In the genomic region with DNA sequence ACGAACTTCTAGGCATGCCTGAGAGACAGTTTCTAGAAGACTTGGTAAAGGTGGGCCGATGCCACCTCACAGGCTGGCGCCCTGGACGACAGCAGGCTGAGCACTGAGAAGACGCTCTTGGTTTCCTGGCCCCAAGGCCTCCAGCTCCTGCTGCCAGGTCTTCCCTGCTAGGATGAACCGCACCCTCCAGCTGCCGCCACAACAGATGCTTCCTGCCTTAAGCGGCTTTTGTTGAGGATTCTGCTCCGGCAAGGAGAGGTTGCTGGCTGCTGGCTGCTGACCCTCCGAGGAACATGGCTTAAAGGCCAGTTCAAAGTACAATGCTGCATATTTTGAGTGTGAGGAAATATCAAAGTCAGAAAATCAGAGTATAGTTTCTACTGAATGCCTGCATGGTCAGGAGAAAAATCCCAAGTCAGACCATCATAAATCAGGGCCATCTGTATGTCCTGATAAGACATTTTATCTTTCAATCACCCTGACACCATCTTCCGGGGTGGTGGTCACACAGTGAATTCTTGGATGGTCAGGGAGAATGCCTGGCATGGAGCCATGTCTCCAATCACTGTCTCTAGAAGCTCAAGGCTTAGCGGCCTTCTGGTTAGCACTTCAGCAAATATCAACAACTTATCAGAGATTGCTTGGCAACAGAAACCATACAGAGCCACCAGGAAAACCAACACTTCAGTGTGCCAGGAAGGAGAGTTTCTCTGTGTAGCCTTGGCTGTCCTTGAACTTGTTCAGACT, we compare ENCODE assay signal across 10 mouse cellular contexts. TPM values are rescaled to one million over a fixed set of nuclear protein-coding genes. Genes with fewer than 3 reads are reported as not detected.
DNase-seq lines count a peak whose midpoint lies in the region; ATAC-seq lines count a peak whose summit lies in the region.
"Had no signal": no experiment of that assay in that cellular context is flagged by ENCODE, and none has a peak within 500 bp of the region (broad histone marks: within the 10 kb centered on the region; RNA-seq: fewer than 3 reads in every experiment).

No protein-coding gene starts in this region.

- no peak overlapping the region for H3K4me3 ChIP-seq in intestine, embryonic 14.5 days (ENCODE audit: low read depth, low read length)
- no peak overlapping the region for H3K4me3 ChIP-seq in intestine, embryonic 15.5 days (replicated peaks)
- H3K4me3 ChIP-seq: hindbrain, embryonic 15.5 days had no signal

- no peak for ATAC-seq in intestine, embryonic 14.5 days (replicated peaks; ENCODE audit: low FRiP score, low TSS enrichment, low read depth)
- no peak for ATAC-seq in intestine, embryonic 15.5 days
- peak; percentile 20; the same call in 1 of the 2 replicates for ATAC-seq in common myeloid progenitor, adult 5-6 weeks (replicated peaks; ENCODE audit: low read depth, poor library complexity, severe bottlenecking)
- ATAC-seq in frontal cortex, adult (ENCODE audit: low TSS enrichment) = no peak

- no peak for DNase-seq in intestine, embryonic 14.5 days (ENCODE audit: low spot score)
- DNase-seq in heart, postnatal 36 days = peak; percentile 30 to 48
- DNase-seq in lung, postnatal 10 days = peak; percentile 82
- DNase-seq in frontal cortex, adult 2 months (ENCODE audit: extremely low spot score in 1 of 2, low spot score in 1 of 2) = no peak
- DNase-seq in layer of hippocampus, postnatal 25 days (ENCODE audit: extremely low spot score in 1 of 2, low spot score in 1 of 2) = no peak
- DNase-seq: thymus, postnatal 4 days had no signal

- no peak overlapping the region for H3K9ac ChIP-seq in intestine, embryonic 14.5 days (ENCODE audit: low read length)
- H3K9ac ChIP-seq in intestine, embryonic 15.5 days = no peak overlapping the region
- H3K9ac ChIP-seq: hindbrain, embryonic 15.5 days had no signal

- no peak overlapping the region for H3K4me2 ChIP-seq in intestine, embryonic 14.5 days (ENCODE audit: low read length)
- H3K4me2 ChIP-seq in intestine, embryonic 15.5 days (replicated peaks) = no peak overlapping the region
- H3K4me2 ChIP-seq: hindbrain, embryonic 15.5 days had no signal

- H3K4me1 ChIP-seq in intestine, embryonic 14.5 days (replicated peaks; ENCODE audit: control insufficient read depth, insufficient read depth, low read length) = peaks cover 11% of the 10 kb centered on the region; the same call in 1 of the 2 replicates
- H3K4me1 ChIP-seq in intestine, embryonic 15.5 days (replicated peaks) = peaks cover 4% of the 10 kb centered on the region; the same call in 1 of the 2 replicates
- H3K4me1 ChIP-seq: hindbrain, embryonic 15.5 days had no signal

- no peaks in the 10 kb centered on the region for H3K27me3 ChIP-seq in intestine, embryonic 14.5 days (replicated peaks; ENCODE audit: control insufficient read depth, insufficient read depth, low read length)
- no peaks in the 10 kb centered on the region for H3K27me3 ChIP-seq in intestine, embryonic 15.5 days (replicated peaks)
- H3K27me3 ChIP-seq: hindbrain, embryonic 15.5 days had no signal

- H3K9me3 ChIP-seq in intestine, embryonic 14.5 days (ENCODE audit: control insufficient read depth, low read length) = no peaks in the 10 kb centered on the region
- H3K9me3 ChIP-seq in intestine, embryonic 15.5 days = no peaks in the 10 kb centered on the region
- H3K9me3 ChIP-seq: hindbrain, embryonic 15.5 days had no signal

- intact Hi-C loops in heart, postnatal 36 days (cut with DNase I) = no loop called here

- 56% methylated on average over 12 of the region's 12 CpGs for WGBS in intestine, embryonic 14.5 days
- WGBS in intestine, embryonic 15.5 days = 48% methylated on average over 12 of the region's 12 CpGs

- H3K36me3 ChIP-seq in intestine, embryonic 14.5 days (ENCODE audit: control insufficient read depth, insufficient read depth, low read length) = no peaks in the 10 kb centered on the region
- H3K36me3 ChIP-seq in intestine, embryonic 15.5 days = no peaks in the 10 kb centered on the region
- H3K36me3 ChIP-seq: hindbrain, embryonic 15.5 days had no signal

- 0 out of 2 replicates have a peak overlapping the region, but pooled peaks have one; percentile 5 for H3K27ac ChIP-seq in intestine, embryonic 14.5 days (ENCODE audit: low read depth)
- no peak overlapping the region for H3K27ac ChIP-seq in intestine, embryonic 15.5 days
- H3K27ac ChIP-seq: hindbrain, embryonic 15.5 days had no signal

RNA-seq across cellular contexts. Expression of gene Slc30a1, which starts 9.6 kb away (rescaled TPM):
- polyA plus RNA-seq in intestine, embryonic 14.5 days (2014; fragmentation: Nextera tagmentation; extraction: Ambion mirVana) = 1.6 and 2.0 TPM in 2 replicates
- polyA plus RNA-seq in intestine, embryonic 15.5 days (2015; fragmentation: Nextera tagmentation; extraction: Ambion mirVana) = 4.5 and 5.5 TPM in 2 replicates
- 5.0 and 6.7 TPM in 2 replicates for total RNA-seq in common myeloid progenitor, adult 5-6 weeks (2017)
- 10 to 100 TPM; 19.7 to 27.2 TPM for total RNA-seq in heart, postnatal 36 days (2021)
- polyA plus RNA-seq in frontal cortex, adult 2 months (2012; rRNA removed) = 22.3 and 22.9 TPM in 2 replicates
- 10 to 100 TPM; 34.5 to 35.5 TPM for total RNA-seq in layer of hippocampus, postnatal 25 days (2021)

Comparison
In these comparisons a context has a peak if more than half of its experiments do, and no peak if none do; other contexts are left out.
1. DNase-seq: peak in heart, postnatal 36 days (2 of 2) and lung, postnatal 10 days (single experiment); none in intestine, embryonic 14.5 days (single experiment), frontal cortex, adult 2 months (0 of 2) and layer of hippocampus, postnatal 25 days (0 of 2).